In genomic region chr19:40391469-40391868, GRCm38 (mm10) we compare ENCODE assay signal across 8 mouse cellular contexts.
DNase-seq lines count a peak whose midpoint lies in the region; ATAC-seq and TF ChIP-seq lines count a peak whose summit lies in the region.

No protein-coding gene starts in this region.

- H3K9me3 ChIP-seq in E14TG2a.4 (ENCODE audit: low read length), result no peaks in the 10 kb centered on the region
- no peaks in the 10 kb centered on the region for H3K9me3 ChIP-seq in embryonic facial prominence, embryonic 14.5 days (ENCODE audit: control insufficient read depth, low read length)
- no peaks in the 10 kb centered on the region for H3K9me3 ChIP-seq in heart, postnatal 0 days (replicated peaks; ENCODE audit: control insufficient read depth, low read length)
- no peaks in the 10 kb centered on the region for H3K9me3 ChIP-seq in liver, embryonic 15.5 days (replicated peaks)
- H3K9me3 ChIP-seq in neural tube, embryonic 14.5 days (ENCODE audit: control insufficient read depth, low read length), result no peaks in the 10 kb centered on the region

- no peaks in the 10 kb centered on the region for H3K27me3 ChIP-seq in E14TG2a.4 (ENCODE audit: insufficient read depth, low read length)
- H3K27me3 ChIP-seq in embryonic facial prominence, embryonic 14.5 days (replicated peaks; ENCODE audit: control insufficient read depth, insufficient read depth, low read length), result no peaks in the 10 kb centered on the region
- no peaks in the 10 kb centered on the region for H3K27me3 ChIP-seq in heart, postnatal 0 days (ENCODE audit: control insufficient read depth, insufficient read depth, low read length)
- H3K27me3 ChIP-seq in liver, embryonic 15.5 days, result no peaks in the 10 kb centered on the region
- H3K27me3 ChIP-seq in neural tube, embryonic 14.5 days (ENCODE audit: control insufficient read depth, insufficient read depth, low read length), result no peaks in the 10 kb centered on the region
- H3K27me3 ChIP-seq in testis, adult 2 months (ENCODE audit: control insufficient read depth, insufficient read depth, low read length), result no peaks in the 10 kb centered on the region

- peaks cover 17% of the 10 kb centered on the region for H3K36me3 ChIP-seq in E14TG2a.4 (ENCODE audit: insufficient read depth, low read length)
- H3K36me3 ChIP-seq in embryonic facial prominence, embryonic 14.5 days (ENCODE audit: control insufficient read depth, insufficient read depth, low read length), result 0 out of 2 replicates have a peak, but pooled peaks cover 2% of the 10 kb centered on the region
- peaks cover 45% of the 10 kb centered on the region for H3K36me3 ChIP-seq in heart, postnatal 0 days (replicated peaks; ENCODE audit: control insufficient read depth, insufficient read depth, low read length)
- H3K36me3 ChIP-seq in liver, embryonic 15.5 days (replicated peaks), result peaks cover 26% of the 10 kb centered on the region
- 0 out of 2 replicates have a peak, but pooled peaks cover 6% of the 10 kb centered on the region for H3K36me3 ChIP-seq in neural tube, embryonic 14.5 days (ENCODE audit: control insufficient read depth, insufficient read depth, low read length)
- H3K36me3 ChIP-seq in testis, adult 2 months (ENCODE audit: control insufficient read depth, insufficient read depth, low read length), result no peaks in the 10 kb centered on the region

- peak; percentile 89 for DNase-seq in brain, adult 2 months (ENCODE audit: low read depth, low spot score)
- DNase-seq in embryonic facial prominence, embryonic 14.5 days (ENCODE audit: low spot score), result peak; percentile 68
- peak; percentile 80 for DNase-seq in heart, postnatal 0 days (ENCODE audit: low spot score)
- DNase-seq in kidney, postnatal 14 days, result peak; percentile 88

- no peak for TF ChIP-seq POLR2A in testis, adult 2 months (IDR thresholded peaks at IDR 0.05; ENCODE audit: control insufficient read depth, low read depth, low read length)

- no peak overlapping the region for H3K27ac ChIP-seq in embryonic facial prominence, embryonic 14.5 days (replicated peaks; ENCODE audit: low read depth, low read length)
- H3K27ac ChIP-seq in heart, postnatal 0 days (ENCODE audit: low read depth), result peak overlapping the region; percentile 36; the same call in 1 of the 2 replicates
- no peak overlapping the region for H3K27ac ChIP-seq in liver, embryonic 15.5 days (replicated peaks)
- H3K27ac ChIP-seq in neural tube, embryonic 14.5 days (ENCODE audit: low read depth, low read length), result no peak overlapping the region
- no peak overlapping the region for H3K27ac ChIP-seq in testis, adult 2 months (ENCODE audit: control insufficient read depth, insufficient read depth, low read depth, low read length)

- H3K4me1 ChIP-seq in E14TG2a.4 (replicated peaks; ENCODE audit: low read depth, low read length), result peaks cover 21% of the 10 kb centered on the region
- H3K4me1 ChIP-seq in embryonic facial prominence, embryonic 14.5 days (ENCODE audit: control insufficient read depth, insufficient read depth, low read length), result peaks cover 10% of the 10 kb centered on the region
- H3K4me1 ChIP-seq in heart, postnatal 0 days (ENCODE audit: control insufficient read depth, insufficient read depth), result peaks cover 17% of the 10 kb centered on the region
- peaks cover 11% of the 10 kb centered on the region; the same call in 1 of the 2 replicates for H3K4me1 ChIP-seq in liver, embryonic 15.5 days (replicated peaks)
- no peaks in the 10 kb centered on the region for H3K4me1 ChIP-seq in neural tube, embryonic 14.5 days (ENCODE audit: control insufficient read depth, insufficient read depth, low read length)
- H3K4me1 ChIP-seq in testis, adult 2 months (ENCODE audit: control insufficient read depth, insufficient read depth, low read length), result no peaks in the 10 kb centered on the region

- peak; percentile 99 for TF ChIP-seq CTCF in E14TG2a.4 (conservative IDR thresholded peaks at IDR 0.05; ENCODE audit: low read length)
- peak; percentile 98 for TF ChIP-seq CTCF in heart, postnatal 0 days (IDR thresholded peaks at IDR 0.05; ENCODE audit: low read depth)
- TF ChIP-seq CTCF in testis, adult 2 months (IDR thresholded peaks at IDR 0.05; ENCODE audit: control insufficient read depth, insufficient read depth, insufficient replicate concordance, low read depth, low read length), result peak; percentile 96; the same call in 1 of the 2 replicates

- no peak for TF ChIP-seq EP300 in heart, postnatal 0 days (IDR thresholded peaks at IDR 0.05; ENCODE audit: low read depth)

- WGBS in embryonic facial prominence, embryonic 14.5 days, result 13% methylated on average over 6 of the region's 6 CpGs
- WGBS in heart, postnatal 0 days, result 5% methylated on average over 6 of the region's 6 CpGs
- 11% methylated on average over 6 of the region's 6 CpGs for WGBS in liver, embryonic 15.5 days (ENCODE audit: insufficient replicate concordance)
- 24% methylated on average over 6 of the region's 6 CpGs for WGBS in neural tube, embryonic 14.5 days

- H3K4me2 ChIP-seq in embryonic facial prominence, embryonic 14.5 days (ENCODE audit: low read depth, low read length), result no peak overlapping the region
- H3K4me2 ChIP-seq in heart, postnatal 0 days (ENCODE audit: low read depth, low read length), result no peak overlapping the region
- H3K4me2 ChIP-seq in liver, embryonic 15.5 days, result no peak overlapping the region
- no peak overlapping the region for H3K4me2 ChIP-seq in neural tube, embryonic 14.5 days (ENCODE audit: low read depth, low read length)

- H3K4me3 ChIP-seq in E14TG2a.4 (replicated peaks; ENCODE audit: low read length), result no peak overlapping the region
- H3K4me3 ChIP-seq in embryonic facial prominence, embryonic 14.5 days (ENCODE audit: low read depth, low read length), result no peak overlapping the region
- no peak overlapping the region for H3K4me3 ChIP-seq in heart, postnatal 0 days (ENCODE audit: low read depth, low read length)
- no peak overlapping the region for H3K4me3 ChIP-seq in liver, embryonic 15.5 days (replicated peaks)
- no peak overlapping the region for H3K4me3 ChIP-seq in neural tube, embryonic 14.5 days (ENCODE audit: low read depth, low read length)
- H3K4me3 ChIP-seq in testis, adult 2 months (ENCODE audit: control insufficient read depth, low read depth, low read length), result no peak overlapping the region

- no peak overlapping the region for H3K9ac ChIP-seq in embryonic facial prominence, embryonic 14.5 days (ENCODE audit: low read depth, low read length)
- H3K9ac ChIP-seq in heart, postnatal 0 days (replicated peaks; ENCODE audit: low read depth, low read length), result no peak overlapping the region
- H3K9ac ChIP-seq in liver, embryonic 15.5 days, result no peak overlapping the region
- H3K9ac ChIP-seq in neural tube, embryonic 14.5 days (replicated peaks; ENCODE audit: low read depth, low read length), result no peak overlapping the region

- peak; percentile 79; the same call in 1 of the 2 replicates for ATAC-seq in embryonic facial prominence, embryonic 14.5 days (ENCODE audit: low read depth)
- peak; percentile 52 for ATAC-seq in heart, postnatal 0 days (ENCODE audit: insufficient read depth, low read depth)
- ATAC-seq in liver, embryonic 15.5 days (ENCODE audit: insufficient read depth), result 0 out of 2 replicates have a peak, but pooled peaks have one; percentile 30
- ATAC-seq in neural tube, embryonic 14.5 days (ENCODE audit: low read depth), result peak; percentile 91

Comparison
In these comparisons a context has a peak if more than half of its experiments do, and no peak if none do; other contexts are left out.
1. ATAC-seq: peak in every context shown above with its lines; median percentile 91 in neural tube, embryonic 14.5 days; 79 in embryonic facial prominence, embryonic 14.5 days; 52 in heart, postnatal 0 days; 30 in liver, embryonic 15.5 days.